Mouse (Mus musculus): ENCODE results near the gene Olfr617.

DNA sequence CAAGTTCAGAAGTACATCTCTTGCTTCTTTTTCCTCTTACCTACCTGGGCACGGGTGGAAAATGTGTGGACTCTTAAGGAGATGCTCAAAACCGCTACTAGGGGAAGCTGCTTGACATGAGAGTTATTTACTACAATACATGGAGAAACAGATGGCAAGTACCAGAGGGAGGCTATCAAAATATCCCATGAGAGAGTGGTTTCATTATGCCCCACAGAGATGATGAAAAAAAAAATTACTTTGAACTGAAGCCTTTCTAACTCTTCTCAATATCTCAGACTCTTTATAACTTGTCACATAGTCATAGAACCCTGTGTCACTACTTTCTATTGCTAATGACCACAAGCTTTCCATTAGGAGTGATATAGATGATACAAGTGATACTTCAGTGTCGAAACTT lies 3.8 kb upstream of the Olfr617 start, which contains the start of gene Olfr616:
- TF ChIP-seq EP300 (IDR thresholded peaks at IDR 0.05; ENCODE audit: low read depth) (no peak), CTCF (IDR thresholded peaks at IDR 0.05; ENCODE audit: low read depth) (no peak)
